Mouse (Mus musculus) myocyte (in vitro differentiated cells): ENCODE results near the gene Gpr89.

ENCODE experiments used
- CEBPB ChIP-seq: IDR thresholded peaks from 2 replicates; pipeline ENCODE4 v1.6.1; 2011; ENCODE audit warnings: mild to moderate bottlenecking, moderate library complexity; ENCODE audit not compliant: poor library complexity, insufficient read depth, severe bottlenecking
- E2F4 ChIP-seq: IDR thresholded peaks from one replicate; pipeline ENCODE4 v1.6.1; 2011; ENCODE audit warnings: mild to moderate bottlenecking, control low read depth, moderate library complexity; ENCODE audit not compliant: insufficient read depth
- MAX ChIP-seq: IDR thresholded peaks from one replicate; pipeline ENCODE4 v1.6.1; 2011; ENCODE audit warnings: low read depth, mild to moderate bottlenecking, control low read depth
- MYOD1 ChIP-seq, 3 experiments: IDR thresholded peaks; one replicate each; pipeline ENCODE4 v1.6.1; 2011; ENCODE audit warnings: control low read depth in 2 of 3, low read depth in 2 of 3, mild to moderate bottlenecking in 2 of 3, moderate library complexity in 1 of 3; ENCODE audit not compliant: insufficient read length in 2 of 3, control insufficient read depth in 1 of 3
- MYOG ChIP-seq, 3 experiments: IDR thresholded peaks; one replicate each; pipeline ENCODE4 v1.6.1; 2011; ENCODE audit warnings: control low read depth in 2 of 3, low read depth in 2 of 3, mild to moderate bottlenecking in 2 of 3; ENCODE audit not compliant: insufficient read length in 2 of 3, control insufficient read depth in 1 of 3, insufficient read depth in 1 of 3
- POLR2A ChIP-seq: IDR thresholded peaks from one replicate; pipeline ENCODE4 v1.6.1; 2011; ENCODE audit warnings: low read depth, mild to moderate bottlenecking, control low read depth, moderate library complexity; ENCODE audit not compliant: insufficient read length
- POLR2AphosphoS2 ChIP-seq: IDR thresholded peaks from one replicate; pipeline ENCODE4 v1.6.1; 2011; ENCODE audit warnings: low read depth, control low read depth; ENCODE audit not compliant: insufficient read length
- REST ChIP-seq: IDR thresholded peaks from one replicate; pipeline ENCODE4 v1.6.1; 2011; ENCODE audit warnings: mild to moderate bottlenecking, control low read depth, moderate library complexity; ENCODE audit not compliant: insufficient read depth, insufficient read length
- SRF ChIP-seq: IDR thresholded peaks from one replicate; pipeline ENCODE4 v1.6.1; 2011; ENCODE audit warnings: low read depth; ENCODE audit not compliant: control insufficient read depth, insufficient read length
- TCF12 ChIP-seq: IDR thresholded peaks from one replicate; pipeline ENCODE4 v1.6.1; 2011; ENCODE audit warnings: mild to moderate bottlenecking, control low read depth; ENCODE audit not compliant: poor library complexity, insufficient read depth, severe bottlenecking
- TCF3 ChIP-seq: IDR thresholded peaks from one replicate; pipeline ENCODE4 v1.6.1; 2011; ENCODE audit warnings: low read depth, control low read depth; ENCODE audit not compliant: insufficient read length
- USF1 ChIP-seq: IDR thresholded peaks from one replicate; pipeline ENCODE4 v1.6.1; 2011; ENCODE audit warnings: low read depth, mild to moderate bottlenecking, control low read depth, moderate library complexity

- TF ChIP-seq MAX (no peak), CEBPB (no peak), POLR2A (no peak), MYOG (IDR thresholded peaks at IDR 0.05; ENCODE audit: control insufficient read depth in 1 of 3, insufficient read depth in 1 of 3, insufficient read length in 2 of 3, low read depth in 2 of 3) (no peak), POLR2AphosphoS2 (no peak), USF1 (no peak), SRF (no peak), TCF12 (no peak), E2F4 (no peak), REST (no peak), MYOD1 (IDR thresholded peaks at IDR 0.05; ENCODE audit: control insufficient read depth in 1 of 3, insufficient read length in 2 of 3, low read depth in 2 of 3) (no peak), TCF3 (no peak)
Observed at GRCm38 (mm10) chr3:96881557-96881956, 23.6 kb downstream of the Gpr89 start.
